Mouse (Mus musculus) embryo, embryonic 9.5 days (tissue): ENCODE measurements around the gene Xpa.
A peak's percentile ranks its signal among the peaks of the same experiment; 100 is the strongest.
"Not testable (repeated sequence)": the region's sequence is repeated elsewhere in the genome, so short reads cannot be mapped to it uniquely, and the experiment has no call there.

ENCODE experiments used
- DNase-seq: peaks from one replicate; pipeline ENCODE4 v3.0.0-alpha.2; 2017; ENCODE audit errors: extremely low spot score

Xpa gene

GRCm38 (mm10) chr4:46195781-46196487 lies at the start of gene Xpa:
Gene Xpa (minus strand): TSS chr4:46196311.
- DNase-seq, result peak; percentile 90

- no peak for DNase-seq
These were observed 39.8 kb upstream of the Xpa start for GRCm38 (mm10) chr4:46235871-46236270.

- DNase-seq, result no peak
These were observed 38.6 kb upstream of the Xpa start for GRCm38 (mm10) chr4:46234739-46235138.

DNA sequence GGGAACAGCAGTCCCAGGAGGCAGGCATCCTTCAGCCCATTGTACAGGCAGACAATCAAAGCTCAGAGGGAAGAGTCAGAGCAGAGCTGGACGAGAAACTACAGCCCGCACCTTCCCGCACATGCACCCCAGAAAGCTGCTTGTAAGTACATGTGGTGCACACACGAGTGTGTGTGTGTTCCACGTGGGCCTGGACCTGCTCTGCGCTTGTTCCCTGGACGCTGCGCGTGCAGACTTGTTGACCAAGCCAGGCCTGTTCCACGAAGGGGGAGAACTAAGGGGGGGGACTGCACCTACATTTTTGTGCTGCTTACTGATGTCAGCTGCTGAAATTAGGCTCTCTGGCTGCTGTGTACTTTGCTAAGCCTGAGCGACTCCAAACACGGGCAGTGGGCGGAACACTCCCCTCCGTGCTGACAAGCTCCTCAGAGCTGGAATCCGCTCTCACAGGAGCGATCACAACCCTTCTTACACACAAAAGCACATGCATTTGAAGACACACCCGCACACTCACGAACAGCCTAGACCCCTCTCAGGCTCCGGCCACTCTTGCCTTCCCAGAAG lies 30.9 kb upstream of the Xpa start:
- DNase-seq, result no peak

- no peak for DNase-seq
These were observed 25.0 kb upstream of the Xpa start for GRCm38 (mm10) chr4:46221090-46221489.

- DNase-seq, result no peak
These were observed 6.5 kb upstream of the Xpa start for GRCm38 (mm10) chr4:46202562-46203126.

DNA sequence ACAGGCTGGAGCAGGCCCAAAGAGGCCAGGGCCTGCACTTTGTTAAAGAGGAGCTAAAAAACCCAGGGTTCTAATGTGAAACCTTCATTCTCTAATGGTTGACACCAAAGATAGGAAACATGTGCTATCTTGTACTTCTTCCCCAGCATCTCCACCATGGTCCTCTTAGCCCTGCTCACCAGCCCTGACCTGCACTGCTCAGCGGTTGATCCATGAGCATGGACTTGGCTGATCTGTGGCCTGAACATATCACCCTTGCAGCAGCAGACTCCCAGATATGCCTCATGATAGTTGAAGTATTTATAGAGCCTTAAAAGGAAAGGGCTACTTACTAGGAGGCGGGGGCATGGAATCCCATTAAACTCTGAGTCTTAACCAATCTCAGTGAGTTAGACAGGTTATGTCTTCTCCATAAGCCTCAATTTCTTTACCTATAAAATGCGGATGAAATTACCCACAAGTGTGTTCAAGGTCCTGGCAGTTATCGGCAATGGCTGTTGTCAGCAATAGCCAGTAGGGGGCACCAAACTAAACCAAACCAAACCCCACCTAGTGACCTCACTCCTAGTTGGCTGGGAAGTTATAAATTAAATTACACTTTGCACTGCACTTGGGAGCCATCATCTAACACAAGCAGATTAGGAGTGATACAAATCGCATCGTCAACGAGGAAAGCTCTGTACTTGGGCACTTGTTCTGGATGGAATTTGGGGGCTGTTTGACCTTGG lies 5.9 kb upstream of the Xpa start:
- DNase-seq, result peak; percentile 78

DNA sequence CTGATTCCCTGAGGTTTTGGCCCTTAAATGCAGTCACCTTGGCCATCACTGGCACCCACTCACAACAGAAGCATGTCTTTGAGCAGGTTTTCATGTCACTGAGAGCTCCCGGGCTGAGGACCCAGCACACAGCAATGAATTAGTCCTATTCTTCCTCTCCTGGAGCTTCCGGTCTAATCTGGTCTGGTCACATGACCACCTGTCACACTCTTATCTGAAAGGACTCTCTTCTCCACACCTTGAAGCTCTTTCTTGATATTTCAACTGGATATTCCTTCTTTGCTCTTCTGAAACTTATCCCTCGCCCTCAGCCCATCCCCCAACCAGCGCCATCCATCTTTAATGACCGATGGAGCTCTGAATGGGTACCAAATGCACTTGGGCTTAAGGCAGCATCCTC lies 2.0 kb upstream of the Xpa start:
- DNase-seq, result no peak

DNA sequence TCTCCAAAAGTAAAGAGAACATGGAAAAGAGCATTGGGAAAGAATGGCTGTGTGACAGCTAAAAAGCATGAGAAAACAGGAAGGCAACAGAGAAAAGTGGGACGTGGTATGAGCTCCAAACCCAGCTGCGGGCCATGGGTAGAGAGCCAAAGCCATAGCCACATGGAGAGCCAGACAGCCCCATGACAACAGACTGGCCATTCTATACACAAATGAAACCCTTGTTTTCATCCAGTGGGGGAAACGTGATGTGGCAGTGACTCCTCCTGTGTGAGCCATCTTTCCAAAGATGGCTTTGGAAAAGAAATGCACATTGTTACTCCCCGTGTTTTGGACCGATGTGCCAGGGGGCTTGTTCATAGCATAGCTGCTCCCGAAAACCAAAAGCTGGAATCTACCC lies 402 bp upstream of the Xpa start:
- DNase-seq, result no peak

DNA sequence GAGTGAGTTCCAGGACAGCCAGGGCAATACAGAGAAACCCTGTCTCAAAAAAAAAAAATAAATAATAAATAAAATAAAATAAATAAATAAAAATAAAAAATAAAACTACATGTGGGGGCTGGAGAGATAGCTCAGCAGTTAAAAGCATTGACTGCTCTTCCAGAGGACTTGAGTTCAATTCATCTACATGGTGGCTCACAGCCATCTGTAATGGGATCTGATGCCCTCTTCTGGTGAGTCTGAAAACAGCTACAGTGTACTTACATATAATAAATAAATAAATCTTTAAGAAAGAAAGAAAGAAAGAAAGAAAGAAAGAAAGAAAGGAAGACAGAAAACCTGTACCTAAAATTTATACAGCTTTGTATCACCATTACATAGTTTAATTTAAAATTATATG lies 4.1 kb downstream of the Xpa start:
- not testable (repeated sequence) for DNase-seq

DNA sequence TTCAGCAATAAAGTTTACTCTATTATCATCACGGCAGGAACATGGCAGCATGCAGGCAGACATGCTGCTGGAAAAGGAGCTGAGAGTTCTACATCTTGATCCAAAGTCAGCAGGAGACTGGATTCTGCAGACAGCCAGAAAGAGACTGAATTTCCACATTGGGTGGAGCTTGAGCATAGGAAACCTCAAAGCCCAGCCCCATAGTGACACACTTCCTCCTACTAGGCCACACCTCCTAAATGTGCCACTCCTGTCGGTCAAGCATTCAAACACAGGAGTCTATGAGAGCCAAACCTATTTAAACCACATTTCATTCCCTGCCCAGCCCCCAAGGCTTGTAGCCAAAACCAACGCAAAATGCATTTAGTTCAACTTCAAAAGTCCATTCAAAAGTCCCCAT lies 9.6 kb downstream of the Xpa start:
- no peak for DNase-seq

GRCm38 (mm10) chr4:46185890-46186289 lies 10.2 kb downstream of the Xpa start:
- no peak for DNase-seq

DNA sequence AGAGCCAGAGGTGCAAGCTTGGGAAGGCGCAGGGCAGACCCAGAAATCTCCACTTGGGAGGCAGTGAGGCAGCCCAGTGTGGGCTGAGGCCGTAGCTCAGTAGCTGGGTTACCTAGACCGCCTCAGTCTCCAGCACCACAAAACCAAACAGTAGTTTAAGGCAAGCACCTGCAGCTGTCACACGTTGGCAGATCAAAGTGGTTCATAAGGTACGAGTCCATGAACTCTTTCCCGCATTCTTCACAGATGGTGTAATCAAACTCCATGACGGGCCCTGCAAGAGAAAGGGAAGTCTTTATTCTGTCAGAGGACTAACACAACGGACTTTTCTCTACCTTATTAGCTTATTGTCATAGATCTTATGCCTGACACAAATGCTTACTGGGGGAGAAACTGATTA lies 10.7 kb downstream of the Xpa start:
- no peak for DNase-seq

DNA sequence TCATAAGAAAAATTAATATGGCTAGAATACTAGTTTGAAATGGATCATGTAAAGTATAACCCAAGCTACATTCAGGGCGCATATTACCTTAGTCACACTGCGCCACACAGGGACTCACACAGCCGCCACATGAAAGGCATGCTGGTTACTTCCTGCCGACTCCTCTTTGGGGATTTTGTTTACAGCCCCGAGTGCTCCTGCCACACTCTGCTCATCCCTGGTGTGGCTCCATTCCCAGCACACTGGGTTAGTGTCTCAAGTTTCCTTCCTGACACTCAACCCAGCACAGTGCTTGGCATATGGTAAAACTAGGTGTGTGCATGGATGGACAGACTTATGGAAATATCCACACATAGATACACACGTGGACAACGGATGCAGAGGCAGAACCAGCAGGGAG lies 13.9 kb downstream of the Xpa start:
- no peak for DNase-seq

DNA sequence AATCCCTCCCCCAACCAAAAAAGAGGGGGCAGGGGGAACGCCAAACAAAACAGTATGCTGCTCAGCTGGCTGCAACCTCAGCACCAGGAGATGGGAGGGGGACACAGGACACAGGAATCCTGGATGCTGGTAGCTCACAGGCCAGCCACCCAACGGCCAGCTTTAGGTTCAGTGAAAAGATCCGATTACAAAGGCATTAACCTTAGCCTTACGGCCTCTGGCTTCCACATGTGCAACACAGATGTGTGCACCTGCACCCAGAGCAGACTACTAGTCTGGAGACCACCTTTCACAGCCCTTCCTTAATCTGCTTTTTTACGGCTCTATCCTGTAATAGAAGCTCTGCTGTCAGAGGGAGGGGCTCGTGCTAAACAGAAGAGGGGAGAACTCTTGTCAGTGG lies 14.9 kb downstream of the Xpa start:
- DNase-seq, result no peak

GRCm38 (mm10) chr4:46177496-46177895 lies 18.6 kb downstream of the Xpa start:
- no peak for DNase-seq

DNA sequence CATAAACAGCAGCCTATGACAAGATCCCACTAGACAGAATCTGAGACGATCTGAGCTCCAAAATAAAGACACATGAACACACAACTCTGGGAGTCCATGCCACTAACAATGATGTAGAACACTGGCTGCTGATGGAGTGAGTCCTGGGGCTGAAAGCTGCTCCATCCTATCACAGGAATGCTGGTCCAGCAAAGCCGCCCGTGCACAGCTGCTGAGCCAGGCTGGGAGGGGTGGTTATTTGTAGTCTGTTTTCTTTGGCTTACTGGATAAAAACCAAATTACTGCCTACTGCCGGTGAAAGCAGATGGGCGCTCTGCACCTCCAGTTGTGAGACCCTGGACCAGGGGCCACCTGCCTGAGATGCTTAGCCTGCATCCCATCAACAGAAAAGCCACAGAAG lies 19.1 kb downstream of the Xpa start:
- no peak for DNase-seq

DNA sequence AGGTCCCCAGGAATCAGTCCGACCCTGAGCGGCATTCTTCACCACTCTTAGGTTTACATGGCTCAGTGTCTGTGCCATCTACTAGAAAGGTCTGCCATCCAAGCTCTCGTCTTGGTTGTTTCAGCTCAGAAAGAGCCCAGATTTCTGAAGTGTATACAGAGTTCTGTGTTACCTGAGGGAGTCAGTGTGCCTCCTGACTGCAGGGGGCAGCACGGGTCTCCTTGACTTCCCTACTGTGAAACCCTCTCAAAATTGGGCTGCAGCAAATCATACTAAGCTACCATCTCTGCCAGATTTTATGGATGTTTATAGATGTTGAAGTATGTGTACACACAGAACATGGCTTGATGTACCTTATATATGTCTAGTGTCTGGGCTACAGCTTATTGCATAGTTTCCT lies 19.8 kb downstream of the Xpa start:
- no peak for DNase-seq

DNA sequence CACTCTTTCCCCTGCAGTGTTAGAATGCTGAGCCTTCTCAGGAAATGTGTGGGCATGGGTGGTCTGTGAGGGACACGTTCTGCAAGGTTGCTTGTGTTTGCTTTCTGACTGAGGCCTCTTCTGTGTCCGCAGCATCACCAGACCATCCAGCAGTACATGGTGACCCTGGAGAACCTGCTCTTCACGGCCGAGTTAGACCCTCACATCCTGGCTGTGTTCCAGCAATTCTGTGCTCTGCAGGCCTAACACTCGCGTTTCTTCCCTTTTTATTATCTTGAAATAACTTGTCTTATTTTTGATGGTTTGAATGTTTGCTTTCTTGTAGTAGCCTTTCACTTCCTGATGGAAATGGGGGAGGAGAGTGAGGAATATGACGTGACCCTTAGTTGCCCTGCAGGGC lies 24.4 kb downstream of the Xpa start:
- no peak for DNase-seq

- no peak for DNase-seq
These were observed 30.3 kb downstream of the Xpa start for GRCm38 (mm10) chr4:46165831-46166230.

GRCm38 (mm10) chr4:46164027-46164426 lies 32.1 kb downstream of the Xpa start:
- no peak for DNase-seq

GRCm38 (mm10) chr4:46151903-46152544 lies 44.1 kb downstream of the Xpa start:
- DNase-seq, result no peak
